Comparison of ENCODE assay signal across 8 mouse cellular contexts in the genomic region with DNA sequence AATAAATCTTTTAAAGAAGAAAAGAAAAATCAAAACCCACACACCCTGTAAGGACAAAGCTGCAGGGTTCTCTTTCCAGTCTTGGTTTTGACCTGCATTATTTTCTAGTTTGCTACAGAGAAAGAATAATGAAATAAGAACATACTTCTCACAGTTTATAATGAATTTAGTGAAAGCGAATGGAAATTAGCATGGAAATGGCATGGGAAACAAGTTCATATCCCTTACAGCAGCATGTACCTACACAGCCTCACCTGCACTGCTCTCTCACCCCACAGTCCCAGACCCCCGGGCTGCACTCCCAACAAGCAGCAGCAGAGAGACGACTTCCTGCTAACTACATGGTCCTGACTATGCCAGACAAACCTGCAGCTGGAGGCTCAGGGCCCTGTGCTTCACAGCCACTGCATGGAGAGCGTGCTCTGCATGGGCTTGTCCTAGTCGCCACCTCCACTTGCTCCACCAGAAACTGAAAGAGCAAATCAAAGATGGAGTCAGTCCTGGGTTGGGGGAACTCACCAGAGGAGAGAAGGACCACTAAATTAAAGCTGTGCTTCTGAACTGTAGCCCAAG. TPM values are rescaled to one million over a fixed set of nuclear protein-coding genes. Genes with fewer than 3 reads are reported as not detected.
DNase-seq lines count a peak whose midpoint lies in the region; ATAC-seq and TF ChIP-seq lines count a peak whose summit lies in the region.
"Not testable (repeated sequence)": the region's sequence is repeated elsewhere in the genome, so short reads cannot be mapped to it uniquely, and the experiment has no call there.

No protein-coding gene starts in this region.

- WGBS in forebrain, embryonic 13.5 days: 82% methylated on average over 3 of the region's 5 CpGs
- WGBS in kidney, adult 2 months: 81% methylated on average over 3 of the region's 5 CpGs
- 67% methylated on average over 3 of the region's 5 CpGs for WGBS in liver, embryonic 14.5 days (ENCODE audit: insufficient replicate concordance)
- 83% methylated on average over 3 of the region's 5 CpGs for WGBS in midbrain, embryonic 13.5 days
- WGBS in stomach, embryonic 14.5 days: 75% methylated on average over 3 of the region's 5 CpGs

- peak; percentile 34 for DNase-seq in 416B (ENCODE audit: low read depth)
- peak; percentile 30 for DNase-seq in brain, embryonic 14.5 days (ENCODE audit: low read depth)
- peak; percentile 17 for DNase-seq in kidney, adult 2 months
- not testable (repeated sequence) for DNase-seq in liver, embryonic 14.5 days (ENCODE audit: low read depth in 3 of 3, low spot score in 3 of 3)

- TF ChIP-seq CTCF in brain, embryonic 14.5 days (IDR thresholded peaks at IDR 0.05; ENCODE audit: borderline replicate concordance, extremely low read depth, insufficient read depth, insufficient read length); kidney, adult 2 months (conservative IDR thresholded peaks at IDR 0.05; ENCODE audit: insufficient read depth, insufficient read length, low read depth, low read length); liver, embryonic 14.5 days (IDR thresholded peaks at IDR 0.05; ENCODE audit: low read depth): not testable (repeated sequence)

- not testable (repeated sequence) for H3K9ac ChIP-seq in forebrain, embryonic 13.5 days; liver, embryonic 14.5 days (replicated peaks); midbrain, embryonic 13.5 days (replicated peaks); stomach, embryonic 14.5 days (replicated peaks; ENCODE audit: low read depth, low read length)

- TF ChIP-seq POLR2A in brain, embryonic 14.5 days (IDR thresholded peaks at IDR 0.05; ENCODE audit: borderline replicate concordance, extremely low read depth, insufficient read depth, insufficient read length, poor library complexity, severe bottlenecking); kidney, adult 2 months (IDR thresholded peaks at IDR 0.05; ENCODE audit: low read depth, low read length): not testable (repeated sequence)

- H3K27me3 ChIP-seq in forebrain, embryonic 13.5 days; kidney, adult 2 months (replicated peaks; ENCODE audit: control insufficient read depth, insufficient read depth, low read length); liver, embryonic 14.5 days (ENCODE audit: control insufficient read depth, insufficient read depth, low read length); midbrain, embryonic 13.5 days; stomach, embryonic 14.5 days (ENCODE audit: control insufficient read depth, insufficient read depth, low read length): not testable (repeated sequence)

- peak; percentile 25 for ATAC-seq in forebrain, embryonic 13.5 days
- peak; percentile 4 to 11; a peak in 3 of 4 replicates for ATAC-seq in hematopoietic stem cell, adult 5-6 weeks (replicated peaks in 1 of 2; ENCODE audit: insufficient read depth in 1 of 2, low FRiP score in 2 of 2, low TSS enrichment in 1 of 2, low read depth in 1 of 2, poor library complexity in 2 of 2, severe bottlenecking in 2 of 2)
- 0 out of 2 replicates have a peak, but pooled peaks have one; percentile 4 for ATAC-seq in liver, embryonic 14.5 days (ENCODE audit: insufficient read depth)
- peak; percentile 57 for ATAC-seq in midbrain, embryonic 13.5 days
- peak; percentile 19 for ATAC-seq in stomach, embryonic 14.5 days (ENCODE audit: insufficient number of reproducible peaks, insufficient read depth, low FRiP score, low read depth)

- not testable (repeated sequence) for H3K4me3 ChIP-seq in forebrain, embryonic 13.5 days; kidney, adult 2 months (ENCODE audit: insufficient read depth, low read depth, low read length); liver, embryonic 14.5 days (ENCODE audit: insufficient read depth in 1 of 2, low read depth in 2 of 2, low read length in 2 of 2); midbrain, embryonic 13.5 days (replicated peaks); stomach, embryonic 14.5 days (ENCODE audit: low read depth, low read length)

- TF ChIP-seq EP300 in liver, embryonic 14.5 days (IDR thresholded peaks at IDR 0.05; ENCODE audit: low read depth): not testable (repeated sequence)

- H3K36me3 ChIP-seq in forebrain, embryonic 13.5 days (ENCODE audit: poor library complexity, severe bottlenecking); kidney, adult 2 months (ENCODE audit: control insufficient read depth, insufficient read depth, low read length); liver, embryonic 14.5 days (replicated peaks; ENCODE audit: control insufficient read depth, insufficient read depth, low read depth); midbrain, embryonic 13.5 days; stomach, embryonic 14.5 days (ENCODE audit: control insufficient read depth, insufficient read depth, low read length): not testable (repeated sequence)

- not testable (repeated sequence) for H3K4me1 ChIP-seq in forebrain, embryonic 13.5 days; kidney, adult 2 months (ENCODE audit: control insufficient read depth, insufficient read depth, low read length); liver, embryonic 14.5 days (replicated peaks; ENCODE audit: control insufficient read depth in 2 of 2, insufficient read depth in 2 of 2, low read length in 1 of 2); midbrain, embryonic 13.5 days (replicated peaks); stomach, embryonic 14.5 days (ENCODE audit: control insufficient read depth, insufficient read depth, low read length)

- not testable (repeated sequence) for H3K27ac ChIP-seq in forebrain, embryonic 13.5 days; kidney, adult 2 months (ENCODE audit: insufficient read depth, low read depth, low read length); liver, embryonic 14.5 days; midbrain, embryonic 13.5 days; stomach, embryonic 14.5 days (ENCODE audit: low read length)

- H3K4me2 ChIP-seq in forebrain, embryonic 13.5 days; liver, embryonic 14.5 days (ENCODE audit: low read depth); midbrain, embryonic 13.5 days (replicated peaks); stomach, embryonic 14.5 days (replicated peaks; ENCODE audit: low read depth, low read length): not testable (repeated sequence)

- H3K9me3 ChIP-seq in forebrain, embryonic 13.5 days (replicated peaks): peaks cover 27% of the 10 kb centered on the region
- not testable (repeated sequence) for H3K9me3 ChIP-seq in liver, embryonic 14.5 days (ENCODE audit: control insufficient read depth, low read length); stomach, embryonic 14.5 days (ENCODE audit: control insufficient read depth, low read depth, low read length)
- H3K9me3 ChIP-seq in midbrain, embryonic 13.5 days: peaks cover 21% of the 10 kb centered on the region

RNA-seq across cellular contexts. Expression of a gene that starts 28.0 kb away (rescaled TPM):
- polyA plus RNA-seq in brain, embryonic 14.5 days (2012; rRNA removed): 25.5 and 32.2 TPM in 2 replicates
- 15.0 and 16.0 TPM in 2 replicates for polyA plus RNA-seq in forebrain, embryonic 13.5 days (2015; fragmentation: Nextera tagmentation; extraction: Ambion mirVana)
- 26.0 and 40.1 TPM in 2 replicates for total RNA-seq in hematopoietic stem cell, adult 5-6 weeks (2017)
- 17.3 and 19.4 TPM in 2 replicates for polyA plus RNA-seq in kidney, adult 2 months (2012; rRNA removed)
- polyA plus RNA-seq in liver, embryonic 14.5 days (2012; rRNA removed): 4.3 and 5.4 TPM in 2 replicates
- 1.7 and 2.4 TPM in 2 replicates for polyA plus RNA-seq in liver, embryonic 14.5 days (2014; fragmentation: Nextera tagmentation; extraction: Ambion mirVana)
- polyA plus RNA-seq in midbrain, embryonic 13.5 days (2015; fragmentation: Nextera tagmentation; extraction: Ambion mirVana): 17.9 and 18.6 TPM in 2 replicates
- 12.5 and 14.6 TPM in 2 replicates for polyA plus RNA-seq in stomach, embryonic 14.5 days (2014; fragmentation: Nextera tagmentation; extraction: Ambion mirVana)

RNA-seq across cellular contexts. Expression of a gene that starts 36.9 kb away (rescaled TPM):
- 84.5 and 87.3 TPM in 2 replicates for polyA plus RNA-seq in brain, embryonic 14.5 days (2012; rRNA removed)
- 46.8 and 54.2 TPM in 2 replicates for polyA plus RNA-seq in forebrain, embryonic 13.5 days (2015; fragmentation: Nextera tagmentation; extraction: Ambion mirVana)
- total RNA-seq in hematopoietic stem cell, adult 5-6 weeks (2017): 43.4 and 54.7 TPM in 2 replicates
- polyA plus RNA-seq in kidney, adult 2 months (2012; rRNA removed): 32.0 and 32.8 TPM in 2 replicates
- polyA plus RNA-seq in liver, embryonic 14.5 days (2012; rRNA removed): 33.2 and 35.9 TPM in 2 replicates
- polyA plus RNA-seq in liver, embryonic 14.5 days (2014; fragmentation: Nextera tagmentation; extraction: Ambion mirVana): 20.9 and 22.3 TPM in 2 replicates
- polyA plus RNA-seq in midbrain, embryonic 13.5 days (2015; fragmentation: Nextera tagmentation; extraction: Ambion mirVana): 54.4 and 55.6 TPM in 2 replicates
- 59.5 and 62.7 TPM in 2 replicates for polyA plus RNA-seq in stomach, embryonic 14.5 days (2014; fragmentation: Nextera tagmentation; extraction: Ambion mirVana)

Comparison
In these comparisons a context has a peak if more than half of its experiments do, and no peak if none do; other contexts are left out.
1. ATAC-seq: peak in every context shown above with its lines; median percentile 57 in midbrain, embryonic 13.5 days; 25 in forebrain, embryonic 13.5 days; 19 in stomach, embryonic 14.5 days; 8 in hematopoietic stem cell, adult 5-6 weeks; 4 in liver, embryonic 14.5 days.